Mouse (Mus musculus): ENCODE measurements around the gene Enpp6. TPM values are rescaled to one million over a fixed set of nuclear protein-coding genes. Genes with fewer than 3 reads are reported as not detected.

Enpp6 gene
- polyA plus RNA-seq, 1 experiment from 2014 or later = 0.20 TPM

- H3K4me3 ChIP-seq (ENCODE audit: low read depth, low read length) = no peak overlapping the region
- no peaks in the 10 kb centered on the region for H3K27me3 ChIP-seq (replicated peaks; ENCODE audit: control insufficient read depth, insufficient read depth, low read length)
- H3K9me3 ChIP-seq (ENCODE audit: control insufficient read depth) = no peaks in the 10 kb centered on the region
- ATAC-seq = no peak
- no peak overlapping the region for H3K9ac ChIP-seq (ENCODE audit: low read depth, low read length)
- H3K4me2 ChIP-seq (replicated peaks; ENCODE audit: low read depth) = no peak overlapping the region
- H3K36me3 ChIP-seq (ENCODE audit: control insufficient read depth, insufficient read depth) = no peaks in the 10 kb centered on the region
- no peak for TF ChIP-seq CTCF (IDR thresholded peaks at IDR 0.05; ENCODE audit: low read depth)
- 69% methylated on average over 10 of the region's 10 CpGs for WGBS
- H3K27ac ChIP-seq (ENCODE audit: low read depth, low read length) = no peak overlapping the region
- no peaks in the 10 kb centered on the region for H3K4me1 ChIP-seq (replicated peaks; ENCODE audit: control insufficient read depth, insufficient read depth, low read length)
These were observed 61.9 kb downstream of the Enpp6 start for GRCm38 (mm10) chr8:47048584-47048983.

- Histone ChIP-seq H3K4me2 (replicated peaks; ENCODE audit: low read depth) (no peak overlapping the region), H3K4me3 (ENCODE audit: low read depth, low read length) (no peak overlapping the region), H3K9me3 (ENCODE audit: control insufficient read depth) (no peaks in the 10 kb centered on the region), H3K27ac (ENCODE audit: low read depth, low read length) (no peak overlapping the region), H3K36me3 (ENCODE audit: control insufficient read depth, insufficient read depth) (no peaks in the 10 kb centered on the region), H3K27me3 (replicated peaks; ENCODE audit: control insufficient read depth, insufficient read depth, low read length) (no peaks in the 10 kb centered on the region), H3K9ac (ENCODE audit: low read depth, low read length) (no peak overlapping the region), H3K4me1 (replicated peaks; ENCODE audit: control insufficient read depth, insufficient read depth, low read length) (no peaks in the 10 kb centered on the region)
- WGBS = 40% methylated on average over 3 of the region's 3 CpGs
- TF ChIP-seq CTCF (IDR thresholded peaks at IDR 0.05; ENCODE audit: low read depth) = no peak
- ATAC-seq = no peak
These were observed 66.0 kb downstream of the Enpp6 start for GRCm38 (mm10) chr8:47052643-47053042.

- Histone ChIP-seq H3K4me2 (replicated peaks; ENCODE audit: low read depth) (no peak overlapping the region), H3K9ac (ENCODE audit: low read depth, low read length) (no peak overlapping the region), H3K36me3 (ENCODE audit: control insufficient read depth, insufficient read depth) (no peaks in the 10 kb centered on the region), H3K4me3 (ENCODE audit: low read depth, low read length) (no peak overlapping the region), H3K27ac (ENCODE audit: low read depth, low read length) (no peak overlapping the region), H3K4me1 (replicated peaks; ENCODE audit: control insufficient read depth, insufficient read depth, low read length) (no peaks in the 10 kb centered on the region), H3K27me3 (replicated peaks; ENCODE audit: control insufficient read depth, insufficient read depth, low read length) (no peaks in the 10 kb centered on the region), H3K9me3 (ENCODE audit: control insufficient read depth) (no peaks in the 10 kb centered on the region)
- ATAC-seq = no peak
- TF ChIP-seq CTCF (IDR thresholded peaks at IDR 0.05; ENCODE audit: low read depth) = no peak
- WGBS = 82% methylated on average over 1 of the region's 1 CpGs
These were observed 69.4 kb downstream of the Enpp6 start for GRCm38 (mm10) chr8:47056086-47056485.

GRCm38 (mm10) chr8:47058526-47058925 lies 71.8 kb downstream of the Enpp6 start:
- no peak overlapping the region for H3K4me3 ChIP-seq (ENCODE audit: low read depth, low read length)
- no peaks in the 10 kb centered on the region for H3K4me1 ChIP-seq (replicated peaks; ENCODE audit: control insufficient read depth, insufficient read depth, low read length)
- no peak overlapping the region for H3K4me2 ChIP-seq (replicated peaks; ENCODE audit: low read depth)
- H3K9me3 ChIP-seq (ENCODE audit: control insufficient read depth) = no peaks in the 10 kb centered on the region
- no peaks in the 10 kb centered on the region for H3K36me3 ChIP-seq (ENCODE audit: control insufficient read depth, insufficient read depth)
- 82% methylated on average over 4 of the region's 4 CpGs for WGBS
- H3K27me3 ChIP-seq (replicated peaks; ENCODE audit: control insufficient read depth, insufficient read depth, low read length) = no peaks in the 10 kb centered on the region
- ATAC-seq = no peak
- no peak for TF ChIP-seq CTCF (IDR thresholded peaks at IDR 0.05; ENCODE audit: low read depth)
- no peak overlapping the region for H3K27ac ChIP-seq (ENCODE audit: low read depth, low read length)
- H3K9ac ChIP-seq (ENCODE audit: low read depth, low read length) = no peak overlapping the region

- Histone ChIP-seq H3K36me3 (ENCODE audit: control insufficient read depth, insufficient read depth) (no peaks in the 10 kb centered on the region), H3K27me3 (replicated peaks; ENCODE audit: control insufficient read depth, insufficient read depth, low read length) (no peaks in the 10 kb centered on the region), H3K9me3 (ENCODE audit: control insufficient read depth) (no peaks in the 10 kb centered on the region), H3K27ac (ENCODE audit: low read depth, low read length) (no peak overlapping the region), H3K4me3 (ENCODE audit: low read depth, low read length) (no peak overlapping the region), H3K4me1 (replicated peaks; ENCODE audit: control insufficient read depth, insufficient read depth, low read length) (no peaks in the 10 kb centered on the region), H3K9ac (ENCODE audit: low read depth, low read length) (no peak overlapping the region), H3K4me2 (replicated peaks; ENCODE audit: low read depth) (no peak overlapping the region)
- WGBS = 83% methylated on average over 2 of the region's 2 CpGs
- no peak for ATAC-seq
- no peak for TF ChIP-seq CTCF (IDR thresholded peaks at IDR 0.05; ENCODE audit: low read depth)
These were observed 72.3 kb downstream of the Enpp6 start for GRCm38 (mm10) chr8:47058971-47059370.

- WGBS = 58% methylated on average over 7 of the region's 7 CpGs
These were observed 74.5 kb downstream of the Enpp6 start for GRCm38 (mm10) chr8:47061105-47061720.

GRCm38 (mm10) chr8:47067121-47067520 lies 80.4 kb downstream of the Enpp6 start:
- H3K4me1 ChIP-seq (replicated peaks; ENCODE audit: control insufficient read depth, insufficient read depth, low read length) = no peaks in the 10 kb centered on the region
- no peak overlapping the region for H3K27ac ChIP-seq (ENCODE audit: low read depth, low read length)
- no peaks in the 10 kb centered on the region for H3K9me3 ChIP-seq (ENCODE audit: control insufficient read depth)
- no peaks in the 10 kb centered on the region for H3K36me3 ChIP-seq (ENCODE audit: control insufficient read depth, insufficient read depth)
- TF ChIP-seq CTCF (IDR thresholded peaks at IDR 0.05; ENCODE audit: low read depth) = no peak
- WGBS = 88% methylated on average over 9 of the region's 9 CpGs
- no peak overlapping the region for H3K4me3 ChIP-seq (ENCODE audit: low read depth, low read length)
- H3K9ac ChIP-seq (ENCODE audit: low read depth, low read length) = no peak overlapping the region
- no peak for ATAC-seq
- no peaks in the 10 kb centered on the region for H3K27me3 ChIP-seq (replicated peaks; ENCODE audit: control insufficient read depth, insufficient read depth, low read length)
- no peak overlapping the region for H3K4me2 ChIP-seq (replicated peaks; ENCODE audit: low read depth)

More at GRCm38 (mm10) chr8:47061105-47061720, 74.5 kb downstream of the Enpp6 start:
- Histone ChIP-seq H3K9me3 (ENCODE audit: control insufficient read depth) (no peaks in the 10 kb centered on the region), H3K27ac (ENCODE audit: low read depth, low read length) (no peak overlapping the region), H3K4me2 (replicated peaks; ENCODE audit: low read depth) (no peak overlapping the region), H3K4me3 (ENCODE audit: low read depth, low read length) (no peak overlapping the region), H3K4me1 (replicated peaks; ENCODE audit: control insufficient read depth, insufficient read depth, low read length) (no peaks in the 10 kb centered on the region), H3K9ac (ENCODE audit: low read depth, low read length) (no peak overlapping the region), H3K27me3 (replicated peaks; ENCODE audit: control insufficient read depth, insufficient read depth, low read length) (no peaks in the 10 kb centered on the region), H3K36me3 (ENCODE audit: control insufficient read depth, insufficient read depth) (no peaks in the 10 kb centered on the region)
- ATAC-seq = no peak
- no peak for TF ChIP-seq CTCF (IDR thresholded peaks at IDR 0.05; ENCODE audit: low read depth)
